Mouse (Mus musculus) c-Kit-positive CD71-positive TER-119-negative erythroid progenitor cells, embryonic 14.5 days (primary cell): Measurements from ENCODE around the gene Wdr92.
"Not testable (repeated sequence)": the region's sequence is repeated elsewhere in the genome, so short reads cannot be mapped to it uniquely, and the experiment has no call there.

ENCODE experiments used
- DNase-seq: peaks from one replicate; pipeline ENCODE4 v3.0.0-alpha.2; 2013; ENCODE audit warnings: low read depth

Wdr92 gene

GRCm38 (mm10) chr11:17211258-17212140 is 29.6 kb downstream of the Wdr92 start, which contains the start of gene Pno1:
Pno1 (minus strand) TSS chr11:17211568.
- peak; percentile 93 for DNase-seq

DNA sequence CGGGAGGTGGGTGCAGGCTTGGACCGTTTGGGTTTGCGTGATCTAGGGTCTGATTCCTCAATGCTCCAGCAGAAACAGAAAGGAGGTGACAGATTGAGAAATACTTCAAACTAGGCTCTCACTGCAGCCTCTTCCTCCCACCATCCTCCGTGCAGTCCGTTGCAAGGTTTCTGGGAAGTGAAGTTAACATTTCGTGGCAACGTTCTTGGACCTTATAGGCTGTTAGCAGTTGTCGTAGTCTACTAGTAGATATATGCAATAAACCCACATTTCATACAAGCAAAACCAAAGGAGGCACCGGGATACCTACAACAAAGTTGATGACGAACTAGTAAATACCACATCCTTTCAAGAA is 30.2 kb downstream of the Wdr92 start:
- DNase-seq: peak; percentile 43

DNA sequence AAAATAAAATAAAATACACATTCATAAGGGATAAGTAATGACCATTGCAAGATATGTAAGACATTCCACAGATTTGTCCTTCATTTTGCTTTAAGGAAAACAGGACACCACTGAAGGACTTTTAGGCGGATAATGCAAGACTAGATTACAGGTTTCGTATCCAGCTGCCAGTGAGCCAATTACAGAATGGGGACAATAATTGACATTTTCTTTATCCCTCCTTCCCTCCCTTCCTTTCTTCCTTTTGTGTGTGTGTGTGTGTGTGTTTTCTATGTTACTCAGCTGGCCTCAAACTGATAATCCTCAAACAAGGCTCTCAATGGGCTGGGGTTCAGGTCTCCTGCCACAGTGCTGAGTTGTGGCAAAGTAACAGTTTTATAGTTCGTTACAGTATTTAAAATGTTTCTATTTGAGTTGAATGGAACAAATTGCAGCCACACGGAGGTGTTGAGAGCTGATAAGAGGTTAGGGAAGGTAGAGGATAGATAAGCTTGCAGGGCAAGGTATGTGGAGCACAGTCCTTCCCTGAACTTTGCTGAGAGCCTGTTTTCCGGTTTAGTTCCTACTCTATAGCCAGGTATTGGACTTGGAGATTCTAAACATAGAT is 31.1 kb downstream of the Wdr92 start:
- DNase-seq: no peak

DNA sequence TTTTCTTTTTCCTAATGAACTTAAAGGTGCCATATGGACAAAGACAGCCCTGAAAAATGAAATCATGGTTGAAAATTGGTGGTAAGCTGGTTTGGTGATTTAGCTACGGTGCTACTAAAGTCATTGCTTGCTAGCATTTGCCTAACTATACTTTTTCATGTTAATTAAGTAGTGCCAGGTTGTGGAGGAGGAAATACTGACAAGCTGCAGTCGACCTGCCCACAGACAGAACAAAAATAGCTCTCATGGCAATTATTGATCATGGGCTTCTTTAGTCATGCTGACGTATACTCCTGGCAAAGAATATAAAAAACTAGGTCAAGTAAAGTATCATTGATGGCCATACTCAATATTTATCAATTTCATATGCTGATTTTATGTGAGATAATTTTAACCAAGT is 33.6 kb downstream of the Wdr92 start:
- DNase-seq: no peak

DNA sequence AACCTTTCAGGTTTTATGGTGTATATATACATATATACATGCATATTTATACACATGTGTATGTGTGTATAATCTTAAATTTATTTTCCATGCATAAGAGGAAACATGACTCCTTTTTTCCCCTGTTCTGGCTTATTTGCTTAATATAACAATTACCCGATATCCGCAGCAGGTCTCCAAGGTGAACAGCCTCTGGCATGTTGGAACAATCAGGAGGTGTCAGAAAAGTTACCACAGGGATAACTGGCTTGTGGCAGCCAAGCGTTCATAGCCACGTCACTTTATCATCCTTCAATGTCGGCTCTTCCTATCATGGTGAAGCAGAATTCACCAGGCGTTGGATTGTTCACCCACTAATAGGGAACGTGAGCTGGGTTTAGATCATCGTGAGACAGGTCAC is 39.2 kb downstream of the Wdr92 start:
- DNase-seq: no peak

DNA sequence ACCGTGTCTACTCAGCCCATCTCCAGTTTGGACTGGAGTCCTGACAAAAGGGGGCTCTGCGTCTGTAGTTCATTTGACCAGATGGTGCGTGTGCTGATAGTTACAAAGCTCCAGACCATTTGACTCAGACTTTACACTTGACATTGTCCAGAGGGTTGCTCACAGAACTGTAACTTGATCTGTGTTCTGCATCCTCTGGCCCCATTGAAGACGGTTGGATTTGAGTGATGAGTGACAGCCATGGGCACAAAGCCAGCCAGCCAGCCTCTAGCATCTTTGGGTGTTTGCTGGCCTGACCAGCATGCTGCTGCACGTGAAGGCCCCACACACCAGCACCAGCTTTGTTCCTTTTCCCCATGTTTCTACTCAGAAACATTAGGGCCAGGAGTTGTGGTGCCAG is 50.9 kb downstream of the Wdr92 start:
- no peak for DNase-seq

GRCm38 (mm10) chr11:17236449-17237037 is 54.6 kb downstream of the Wdr92 start:
- DNase-seq: no peak

DNA sequence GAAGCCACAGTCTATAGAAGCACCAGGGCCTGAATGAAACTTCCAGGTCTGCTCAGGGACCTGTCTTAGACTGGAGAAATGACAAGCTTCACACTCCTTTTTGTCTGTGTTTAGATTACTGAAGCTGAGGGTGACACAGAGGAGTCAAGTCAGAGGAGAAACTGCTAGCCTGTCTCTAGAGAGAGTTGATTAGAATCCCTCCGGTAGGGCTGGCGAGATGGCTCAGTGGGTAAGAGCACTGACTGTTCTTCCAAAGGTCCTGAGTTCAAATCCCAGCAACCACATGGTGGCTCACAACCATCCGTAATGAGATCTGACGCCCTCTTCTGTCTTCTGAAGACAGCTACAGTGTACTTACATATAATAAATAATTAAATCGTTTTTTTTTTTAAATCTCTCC is 56.7 kb downstream of the Wdr92 start:
- not testable (repeated sequence) for DNase-seq

- DNase-seq: no peak
Measured at GRCm38 (mm10) chr11:17248715-17249114, 66.8 kb downstream of the Wdr92 start.

DNA sequence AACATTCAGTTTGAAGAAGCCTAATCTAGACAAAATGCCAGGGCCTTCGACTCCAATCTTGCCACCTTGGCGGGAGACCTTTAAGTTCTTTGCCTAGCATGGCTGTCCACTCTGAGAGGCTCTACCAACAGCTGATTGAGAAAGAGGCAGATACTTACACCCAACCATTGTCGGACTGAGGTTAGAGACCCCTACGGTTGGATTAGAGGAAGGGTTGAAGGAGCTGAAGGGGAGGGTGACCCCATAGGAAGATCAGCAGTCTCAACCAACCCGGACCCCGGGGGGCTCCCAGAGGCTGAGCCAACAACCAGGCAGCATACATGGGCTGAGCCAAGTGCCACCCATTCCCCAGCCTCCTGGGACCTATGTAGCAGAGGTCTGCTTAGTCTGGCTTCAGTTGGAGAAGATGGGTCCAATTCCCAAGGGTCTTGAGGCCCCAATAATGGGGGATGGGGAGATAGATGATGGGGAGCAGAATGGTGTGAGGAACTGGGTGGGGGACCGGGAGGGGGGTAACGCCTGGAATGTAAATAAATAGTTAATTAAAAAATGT is 75.0 kb downstream of the Wdr92 start:
- no peak for DNase-seq

- peak; percentile 90 for DNase-seq
Measured at GRCm38 (mm10) chr11:17257443-17257842, 75.5 kb downstream of the Wdr92 start, which contains the start of gene C1d. C1d (plus strand) TSS chr11:17257579.

- peak; percentile 29 for DNase-seq
Measured at GRCm38 (mm10) chr11:17257861-17258260, 76.0 kb downstream of the Wdr92 start.

DNA sequence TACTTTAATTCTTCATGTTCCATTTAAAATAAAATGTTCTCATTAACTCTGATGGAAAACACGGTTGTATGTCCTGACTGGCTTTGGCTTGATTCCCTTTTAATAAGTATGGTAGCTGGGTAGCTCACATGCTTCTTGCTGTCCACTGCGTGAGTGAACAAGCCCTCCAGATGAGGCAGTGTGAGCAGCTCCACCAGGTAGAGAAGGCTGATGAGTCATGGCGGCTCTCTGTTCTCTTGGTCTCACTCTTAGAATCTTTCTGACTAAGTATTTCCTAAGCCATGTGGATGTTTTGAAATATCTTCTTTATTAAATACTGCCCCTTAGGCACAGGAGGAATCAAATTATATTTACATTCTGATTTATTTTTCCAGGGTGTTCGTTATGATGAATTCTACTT is 85.3 kb downstream of the Wdr92 start:
- no peak for DNase-seq

DNA sequence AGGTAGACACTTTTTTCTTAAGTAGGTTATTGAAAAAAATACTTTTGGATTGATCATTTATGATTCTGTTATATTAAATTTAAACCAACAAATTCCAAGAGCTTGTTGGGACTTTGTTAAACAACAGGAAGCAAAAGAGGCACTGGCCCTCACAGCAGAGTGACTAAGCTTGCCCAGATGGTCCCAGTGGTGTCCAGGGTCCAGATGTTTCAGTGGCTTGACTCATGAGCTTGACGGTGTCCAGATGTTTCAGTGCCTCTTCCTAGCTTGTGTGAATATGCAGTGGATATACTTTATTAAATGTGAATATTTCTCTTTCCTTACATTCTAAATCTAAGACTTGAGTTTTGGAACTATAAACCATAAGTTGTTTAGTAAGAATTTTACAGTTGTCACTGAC is 86.9 kb downstream of the Wdr92 start:
- no peak for DNase-seq

DNA sequence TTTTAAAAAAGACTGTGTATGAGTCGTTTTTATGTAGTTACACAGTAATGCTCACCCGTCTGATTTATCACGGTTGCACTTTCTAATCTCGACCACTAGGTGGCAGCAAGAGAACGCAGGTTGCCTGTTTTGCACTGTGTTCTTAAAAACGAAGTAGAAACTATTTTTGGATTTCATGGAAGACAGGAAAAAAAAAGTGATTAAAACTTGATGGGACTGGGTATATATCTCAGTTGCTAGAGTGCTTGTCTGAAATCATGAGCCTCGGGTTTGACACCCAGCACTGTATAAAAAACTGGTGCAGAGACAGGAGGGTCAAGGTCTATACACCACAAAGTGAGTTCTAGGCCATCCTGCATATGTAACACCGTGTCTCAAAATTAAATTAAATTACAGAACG is 98.1 kb downstream of the Wdr92 start:
- DNase-seq: peak; percentile 40
